In the genomic region with DNA sequence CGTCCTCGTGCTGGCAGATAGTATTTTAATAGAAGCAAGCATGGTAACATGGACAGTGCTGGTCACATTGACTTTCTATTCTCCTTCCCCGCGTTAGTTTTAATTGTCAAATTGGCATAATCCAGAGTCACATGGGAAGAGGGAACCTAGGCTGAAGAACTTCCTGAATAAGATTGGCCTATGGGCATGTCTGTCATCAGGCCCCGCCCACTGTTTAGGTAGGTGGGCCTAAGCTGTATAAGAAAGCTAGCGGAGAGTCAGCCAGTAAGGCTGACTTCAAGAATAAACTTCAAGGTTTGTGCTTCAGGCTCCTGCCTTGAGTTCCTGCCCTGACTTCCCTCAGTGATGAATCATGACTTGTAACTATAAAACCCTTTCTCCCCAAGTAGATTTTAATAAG, we compare ENCODE assay signal across 20 mouse cellular contexts. TPM values are rescaled to one million over a fixed set of nuclear protein-coding genes. Genes with fewer than 3 reads are reported as not detected.
DNase-seq lines count a peak whose midpoint lies in the region; ATAC-seq and TF ChIP-seq lines count a peak whose summit lies in the region.
"Had no signal": no experiment of that assay in that cellular context is flagged by ENCODE, and none has a peak within 500 bp of the region (broad histone marks: within the 10 kb centered on the region; RNA-seq: fewer than 3 reads in every experiment).

No protein-coding gene starts in this region.

- H3K4me1 ChIP-seq in forebrain, embryonic 15.5 days, result peaks cover 11% of the 10 kb centered on the region; the same call in 1 of the 2 replicates
- peaks cover 6% of the 10 kb centered on the region for H3K4me1 ChIP-seq in forebrain, embryonic 16.5 days (replicated peaks; ENCODE audit: control insufficient read depth, insufficient read depth, low read length)
- H3K4me1 ChIP-seq in midbrain, embryonic 11.5 days (ENCODE audit: control insufficient read depth, insufficient read depth, low read length), result peaks cover 8% of the 10 kb centered on the region; the same call in 1 of the 2 replicates
- H3K4me1 ChIP-seq in midbrain, postnatal 0 days (ENCODE audit: insufficient read depth, low read length), result peaks cover 7% of the 10 kb centered on the region; the same call in 1 of the 2 replicates
- no peaks in the 10 kb centered on the region for H3K4me1 ChIP-seq in liver, embryonic 13.5 days (replicated peaks)
- H3K4me1 ChIP-seq: embryonic facial prominence, embryonic 12.5 days; limb, embryonic 13.5 days; lung, embryonic 15.5 days had no signal

- no peaks in the 10 kb centered on the region for H3K9me3 ChIP-seq in forebrain, embryonic 15.5 days
- H3K9me3 ChIP-seq in forebrain, embryonic 16.5 days (ENCODE audit: control insufficient read depth, low read length), result no peaks in the 10 kb centered on the region
- H3K9me3 ChIP-seq in midbrain, embryonic 11.5 days (ENCODE audit: control insufficient read depth, low read length), result no peaks in the 10 kb centered on the region
- no peaks in the 10 kb centered on the region for H3K9me3 ChIP-seq in midbrain, postnatal 0 days (ENCODE audit: low read length)
- H3K9me3 ChIP-seq in liver, embryonic 13.5 days (replicated peaks), result no peaks in the 10 kb centered on the region
- H3K9me3 ChIP-seq: embryonic facial prominence, embryonic 12.5 days; heart, embryonic 13.5 days; limb, embryonic 13.5 days; lung, embryonic 15.5 days had no signal

- H3K4me2 ChIP-seq in forebrain, embryonic 15.5 days (replicated peaks), result no peak overlapping the region
- no peak overlapping the region for H3K4me2 ChIP-seq in forebrain, embryonic 16.5 days (ENCODE audit: low read length)
- no peak overlapping the region for H3K4me2 ChIP-seq in midbrain, embryonic 11.5 days
- no peak overlapping the region for H3K4me2 ChIP-seq in midbrain, postnatal 0 days (ENCODE audit: low read depth, low read length, poor library complexity, severe bottlenecking)
- no peak overlapping the region for H3K4me2 ChIP-seq in liver, embryonic 13.5 days
- H3K4me2 ChIP-seq: embryonic facial prominence, embryonic 12.5 days; heart, embryonic 13.5 days; limb, embryonic 13.5 days; lung, embryonic 15.5 days had no signal

- H3K36me3 ChIP-seq in forebrain, embryonic 15.5 days, result no peaks in the 10 kb centered on the region
- no peaks in the 10 kb centered on the region for H3K36me3 ChIP-seq in forebrain, embryonic 16.5 days (ENCODE audit: control insufficient read depth, insufficient read depth)
- no peaks in the 10 kb centered on the region for H3K36me3 ChIP-seq in midbrain, embryonic 11.5 days (ENCODE audit: control insufficient read depth, insufficient read depth, low read length)
- H3K36me3 ChIP-seq in midbrain, postnatal 0 days (ENCODE audit: insufficient read depth, low read length), result no peaks in the 10 kb centered on the region
- H3K36me3 ChIP-seq in liver, embryonic 13.5 days, result no peaks in the 10 kb centered on the region
- H3K36me3 ChIP-seq: embryonic facial prominence, embryonic 12.5 days; G1E; heart, embryonic 13.5 days; limb, embryonic 13.5 days; lung, embryonic 15.5 days had no signal

- no peak overlapping the region for H3K4me3 ChIP-seq in forebrain, embryonic 15.5 days
- no peak overlapping the region for H3K4me3 ChIP-seq in forebrain, embryonic 16.5 days (replicated peaks; ENCODE audit: low read length)
- H3K4me3 ChIP-seq in midbrain, embryonic 11.5 days (ENCODE audit: low read depth, low read length), result no peak overlapping the region
- H3K4me3 ChIP-seq in midbrain, postnatal 0 days (ENCODE audit: low read depth, low read length), result no peak overlapping the region
- H3K4me3 ChIP-seq in liver, embryonic 13.5 days (replicated peaks), result no peak overlapping the region
- H3K4me3 ChIP-seq: embryonic facial prominence, embryonic 12.5 days; heart, embryonic 13.5 days; limb, embryonic 13.5 days; lung, embryonic 15.5 days had no signal

- WGBS in forebrain, embryonic 15.5 days, result 64% methylated on average over 6 of the region's 6 CpGs
- 68% methylated on average over 6 of the region's 6 CpGs for WGBS in forebrain, embryonic 16.5 days
- WGBS in midbrain, embryonic 11.5 days, result 61% methylated on average over 6 of the region's 6 CpGs
- 53% methylated on average over 6 of the region's 6 CpGs for WGBS in midbrain, postnatal 0 days
- WGBS in liver, embryonic 13.5 days (ENCODE audit: insufficient replicate concordance), result 49% methylated on average over 6 of the region's 6 CpGs

- no peak for DNase-seq in midbrain, embryonic 11.5 days (ENCODE audit: low spot score, missing footprints)
- DNase-seq in midbrain, postnatal 0 days (ENCODE audit: low spot score), result no peak
- no peak for DNase-seq in liver, embryonic 13.5 days
- no peak for DNase-seq in gastrocnemius, postnatal 25 days
- no peak for DNase-seq in cerebellum, postnatal 10 days
- DNase-seq: cerebellum, adult 11 months; cerebellum, postnatal 25 days; heart, postnatal 4 days; kidney, adult 2 months; kidney, postnatal 25 days; layer of hippocampus, adult 9-11 months had no signal

- no peak overlapping the region for H3K9ac ChIP-seq in forebrain, embryonic 15.5 days (replicated peaks)
- H3K9ac ChIP-seq in forebrain, embryonic 16.5 days (replicated peaks; ENCODE audit: low read depth, low read length), result no peak overlapping the region
- no peak overlapping the region for H3K9ac ChIP-seq in midbrain, embryonic 11.5 days (ENCODE audit: low read length)
- H3K9ac ChIP-seq in midbrain, postnatal 0 days (replicated peaks; ENCODE audit: low read length, poor library complexity, severe bottlenecking), result no peak overlapping the region
- H3K9ac ChIP-seq in liver, embryonic 13.5 days, result no peak overlapping the region
- H3K9ac ChIP-seq: embryonic facial prominence, embryonic 12.5 days; heart, embryonic 13.5 days; limb, embryonic 13.5 days; lung, embryonic 15.5 days had no signal

- no peaks in the 10 kb centered on the region for H3K27me3 ChIP-seq in forebrain, embryonic 15.5 days
- H3K27me3 ChIP-seq in forebrain, embryonic 16.5 days (replicated peaks; ENCODE audit: control insufficient read depth, insufficient read depth, low read length), result no peaks in the 10 kb centered on the region
- H3K27me3 ChIP-seq in midbrain, embryonic 11.5 days (ENCODE audit: control insufficient read depth, insufficient read depth, low read length), result peaks cover 18% of the 10 kb centered on the region
- no peaks in the 10 kb centered on the region for H3K27me3 ChIP-seq in midbrain, postnatal 0 days (ENCODE audit: insufficient read depth, low read length)
- H3K27me3 ChIP-seq in liver, embryonic 13.5 days, result no peaks in the 10 kb centered on the region
- H3K27me3 ChIP-seq: embryonic facial prominence, embryonic 12.5 days; heart, embryonic 13.5 days; limb, embryonic 13.5 days had no signal

- 0 out of 2 replicates have a peak, but pooled peaks have one; percentile 35 for ATAC-seq in forebrain, embryonic 15.5 days (replicated peaks)
- no peak for ATAC-seq in forebrain, embryonic 16.5 days
- ATAC-seq in midbrain, embryonic 11.5 days (ENCODE audit: low FRiP score), result peak; percentile 70
- ATAC-seq in midbrain, postnatal 0 days (ENCODE audit: low FRiP score), result no peak
- ATAC-seq in liver, embryonic 13.5 days (ENCODE audit: low read depth), result 0 out of 2 replicates have a peak, but pooled peaks have one; percentile 48

- H3K27ac ChIP-seq in forebrain, embryonic 15.5 days (replicated peaks), result no peak overlapping the region
- H3K27ac ChIP-seq in forebrain, embryonic 16.5 days (ENCODE audit: low read length), result no peak overlapping the region
- H3K27ac ChIP-seq in midbrain, embryonic 11.5 days (ENCODE audit: low read depth, low read length), result no peak overlapping the region
- H3K27ac ChIP-seq in midbrain, postnatal 0 days (ENCODE audit: low read depth, low read length), result no peak overlapping the region
- no peak overlapping the region for H3K27ac ChIP-seq in liver, embryonic 13.5 days
- H3K27ac ChIP-seq: embryonic facial prominence, embryonic 12.5 days; heart, embryonic 13.5 days; limb, embryonic 13.5 days; lung, embryonic 15.5 days had no signal

- TF ChIP-seq CTCF in midbrain, postnatal 0 days (IDR thresholded peaks at IDR 0.05), result no peak

RNA-seq across cellular contexts. Expression of gene Rxrg, which starts 15.0 kb away (rescaled TPM):
- polyA plus RNA-seq in forebrain, embryonic 15.5 days (2015; fragmentation: Nextera tagmentation; extraction: Ambion mirVana), result 29.5 and 32.8 TPM in 2 replicates
- polyA plus RNA-seq in forebrain, embryonic 16.5 days (2015; fragmentation: Nextera tagmentation; extraction: Ambion mirVana), result 40.5 and 61.1 TPM in 2 replicates
- polyA plus RNA-seq in midbrain, embryonic 11.5 days (2014; fragmentation: Nextera tagmentation; extraction: Ambion mirVana), result 1.2 and 1.6 TPM in 2 replicates
- 11.2 and 11.4 TPM in 2 replicates for total RNA-seq in midbrain, postnatal 0 days (2014; rRNA removed)
- 12.8 and 13.8 TPM in 2 replicates for polyA plus RNA-seq in midbrain, postnatal 0 days (2015; fragmentation: Nextera tagmentation; extraction: Ambion mirVana)
- polyA plus RNA-seq in liver, embryonic 13.5 days (2015; fragmentation: Nextera tagmentation; extraction: Ambion mirVana), result 0.52 and 0.63 TPM in 2 replicates
- total RNA-seq in gastrocnemius, postnatal 25 days (2021), result 10 to 100 TPM; 24.9 to 51.0 TPM
- total RNA-seq: megakaryocyte, adult 5-6 weeks had no signal
- polyA plus RNA-seq: C2C12, G1E had no signal

Comparison
In these comparisons a context has a peak if more than half of its experiments do, and no peak if none do; other contexts are left out.
1. ATAC-seq: peak in forebrain, embryonic 15.5 days (single experiment), midbrain, embryonic 11.5 days (single experiment) and liver, embryonic 13.5 days (single experiment); none in forebrain, embryonic 16.5 days (single experiment) and midbrain, postnatal 0 days (single experiment).